Mouse (Mus musculus): Measurements from ENCODE around the gene Gm4922. TPM values are rescaled to one million over a fixed set of nuclear protein-coding genes. Genes with fewer than 3 reads are reported as not detected.

Gm4922 gene
- polyA plus RNA-seq (2014; fragmentation: Nextera tagmentation; extraction: Ambion mirVana): not detected in 2 replicates

DNA sequence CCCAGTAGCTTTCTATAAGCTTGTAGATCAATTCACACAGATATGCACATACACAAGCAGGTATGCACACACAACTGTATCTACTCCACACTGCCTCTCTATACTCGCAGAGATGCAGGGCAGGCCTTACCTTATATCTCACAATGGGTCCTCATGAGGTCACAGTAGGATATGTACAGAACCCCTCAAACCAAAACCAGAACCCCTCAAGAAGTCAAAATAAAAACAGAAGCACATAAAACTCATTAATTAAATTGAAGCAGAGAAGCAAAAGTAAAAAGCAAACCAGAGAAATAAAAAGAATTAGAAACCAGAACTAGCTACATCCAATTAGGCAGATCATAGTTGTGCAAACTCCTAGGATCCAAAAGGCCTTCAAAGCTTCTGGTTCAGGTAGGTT, at the start of gene Gm4922:
Gm4922 (minus strand) TSS at position 101 of the 400 bp plus-strand sequence.
- no peak for ATAC-seq (replicated peaks; ENCODE audit: insufficient number of reproducible peaks, low FRiP score, low TSS enrichment, low read depth)
- WGBS: 92% methylated on average over 1 of the region's 1 CpGs
- H3K27me3 ChIP-seq (ENCODE audit: control insufficient read depth, insufficient read depth, low read length): no peaks in the 10 kb centered on the region
- no peaks in the 10 kb centered on the region for H3K4me1 ChIP-seq (ENCODE audit: control insufficient read depth, insufficient read depth, low read length)
- H3K4me3 ChIP-seq (ENCODE audit: low read depth, low read length): no peak within 1 kb of the TSS
- no peaks in the 10 kb centered on the region for H3K9me3 ChIP-seq (replicated peaks; ENCODE audit: control insufficient read depth, low read length)
- DNase-seq (ENCODE audit: low spot score): no peak
- no peak within 1 kb of the TSS for H3K9ac ChIP-seq (replicated peaks; ENCODE audit: low read length)
- no peak within 1 kb of the TSS for H3K27ac ChIP-seq (replicated peaks; ENCODE audit: low read depth, low read length)
- no peak within 1 kb of the TSS for H3K4me2 ChIP-seq (ENCODE audit: low read depth, low read length)
- no peaks in the 10 kb centered on the region for H3K36me3 ChIP-seq (replicated peaks; ENCODE audit: control insufficient read depth, insufficient read depth, low read depth, low read length)

DNA sequence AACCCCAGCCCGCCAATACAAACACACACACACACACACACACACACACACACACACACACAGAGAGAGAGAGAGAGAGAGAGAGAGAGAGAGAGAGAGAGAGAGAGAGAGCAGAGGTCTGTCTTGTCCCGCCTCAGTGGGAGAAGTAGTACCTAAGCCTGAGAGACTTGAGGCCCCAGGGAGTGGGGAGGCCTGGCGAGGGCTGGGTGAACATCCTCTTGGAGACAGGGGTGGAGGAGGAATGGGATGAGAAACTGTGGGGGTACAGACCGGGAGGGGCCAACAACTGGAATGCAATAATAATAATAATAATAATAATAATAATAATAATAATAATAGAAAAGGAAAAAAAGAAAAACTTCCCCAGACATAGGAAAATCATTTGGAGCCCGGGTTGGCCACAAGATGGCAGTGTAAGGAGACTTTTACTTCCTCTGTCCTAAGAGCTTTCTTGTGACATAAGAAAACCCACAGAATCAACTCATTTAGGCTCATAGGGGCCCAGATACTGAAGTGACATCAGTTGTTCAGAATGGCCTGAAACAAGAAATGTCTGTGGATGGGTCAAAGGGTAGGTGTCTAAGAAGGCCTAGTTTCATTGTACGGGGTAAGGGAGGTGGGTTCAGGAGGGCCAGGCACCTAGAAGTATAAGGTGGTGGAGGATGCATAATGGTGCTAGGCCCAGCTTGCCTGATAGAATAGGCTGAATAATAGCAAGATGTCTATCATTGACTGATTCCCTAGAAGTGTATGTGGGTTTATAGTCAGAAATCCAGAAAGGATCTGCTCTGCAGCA, 49.3 kb upstream of the Gm4922 start:
- H3K36me3 ChIP-seq (replicated peaks; ENCODE audit: control insufficient read depth, insufficient read depth, low read depth, low read length): no peaks in the 10 kb centered on the region
- no peak for ATAC-seq (replicated peaks; ENCODE audit: insufficient number of reproducible peaks, low FRiP score, low TSS enrichment, low read depth)
- no peaks in the 10 kb centered on the region for H3K4me1 ChIP-seq (ENCODE audit: control insufficient read depth, insufficient read depth, low read length)
- H3K4me2 ChIP-seq (ENCODE audit: low read depth, low read length): no peak overlapping the region
- H3K4me3 ChIP-seq (ENCODE audit: low read depth, low read length): no peak overlapping the region
- no peaks in the 10 kb centered on the region for H3K27me3 ChIP-seq (ENCODE audit: control insufficient read depth, insufficient read depth, low read length)
- DNase-seq (ENCODE audit: low spot score): peak; percentile 59
- H3K9ac ChIP-seq (replicated peaks; ENCODE audit: low read length): no peak overlapping the region
- H3K9me3 ChIP-seq (replicated peaks; ENCODE audit: control insufficient read depth, low read length): no peaks in the 10 kb centered on the region
- WGBS: 47% methylated on average over 6 of the region's 6 CpGs
- H3K27ac ChIP-seq (replicated peaks; ENCODE audit: low read depth, low read length): no peak overlapping the region

GRCm38 (mm10) chr10:18834389-18834788, 47.8 kb upstream of the Gm4922 start:
- WGBS: 63% methylated on average over 2 of the region's 2 CpGs
- no peaks in the 10 kb centered on the region for H3K4me1 ChIP-seq (ENCODE audit: control insufficient read depth, insufficient read depth, low read length)
- ATAC-seq (replicated peaks; ENCODE audit: insufficient number of reproducible peaks, low FRiP score, low TSS enrichment, low read depth): no peak

DNA sequence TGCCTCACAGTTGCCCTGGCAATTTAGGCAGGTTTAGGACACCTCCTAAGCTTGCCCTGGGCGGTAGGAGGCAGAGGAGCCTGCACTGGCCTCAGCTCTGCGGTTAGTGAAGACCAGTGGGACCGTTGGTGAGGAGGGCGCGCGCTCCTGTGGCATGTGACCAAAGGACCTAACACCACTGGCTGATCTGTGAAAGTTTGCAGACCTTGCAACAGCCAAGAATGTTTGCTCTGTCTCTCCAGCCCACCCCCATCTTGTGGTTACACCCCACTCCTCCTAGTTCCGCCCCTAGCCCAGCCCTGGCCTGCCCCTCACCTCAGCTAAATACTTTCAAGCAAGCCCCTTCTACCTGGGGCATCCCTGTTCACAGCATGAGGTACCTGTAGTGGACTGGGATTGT, 45.2 kb upstream of the Gm4922 start:
- Histone ChIP-seq H3K4me2 (ENCODE audit: low read depth, low read length) (no peak overlapping the region), H3K27ac (replicated peaks; ENCODE audit: low read depth, low read length) (no peak overlapping the region), H3K9me3 (replicated peaks; ENCODE audit: control insufficient read depth, low read length) (no peaks in the 10 kb centered on the region), H3K9ac (replicated peaks; ENCODE audit: low read length) (no peak overlapping the region), H3K27me3 (ENCODE audit: control insufficient read depth, insufficient read depth, low read length) (no peaks in the 10 kb centered on the region), H3K36me3 (replicated peaks; ENCODE audit: control insufficient read depth, insufficient read depth, low read depth, low read length) (no peaks in the 10 kb centered on the region), H3K4me3 (ENCODE audit: low read depth, low read length) (no peak overlapping the region), H3K4me1 (ENCODE audit: control insufficient read depth, insufficient read depth, low read length) (no peaks in the 10 kb centered on the region)
- ATAC-seq (replicated peaks; ENCODE audit: insufficient number of reproducible peaks, low FRiP score, low TSS enrichment, low read depth) (no peak), DNase-seq (ENCODE audit: low spot score) (no peak)
- WGBS: 51% methylated on average over 7 of the region's 7 CpGs

More at GRCm38 (mm10) chr10:18834389-18834788, 47.8 kb upstream of the Gm4922 start:
- H3K9ac ChIP-seq (replicated peaks; ENCODE audit: low read length): no peak overlapping the region
- DNase-seq (ENCODE audit: low spot score): no peak
- no peaks in the 10 kb centered on the region for H3K9me3 ChIP-seq (replicated peaks; ENCODE audit: control insufficient read depth, low read length)
- no peak overlapping the region for H3K27ac ChIP-seq (replicated peaks; ENCODE audit: low read depth, low read length)
- H3K4me3 ChIP-seq (ENCODE audit: low read depth, low read length): no peak overlapping the region
- no peaks in the 10 kb centered on the region for H3K27me3 ChIP-seq (ENCODE audit: control insufficient read depth, insufficient read depth, low read length)
- no peaks in the 10 kb centered on the region for H3K36me3 ChIP-seq (replicated peaks; ENCODE audit: control insufficient read depth, insufficient read depth, low read depth, low read length)
- no peak overlapping the region for H3K4me2 ChIP-seq (ENCODE audit: low read depth, low read length)

DNA sequence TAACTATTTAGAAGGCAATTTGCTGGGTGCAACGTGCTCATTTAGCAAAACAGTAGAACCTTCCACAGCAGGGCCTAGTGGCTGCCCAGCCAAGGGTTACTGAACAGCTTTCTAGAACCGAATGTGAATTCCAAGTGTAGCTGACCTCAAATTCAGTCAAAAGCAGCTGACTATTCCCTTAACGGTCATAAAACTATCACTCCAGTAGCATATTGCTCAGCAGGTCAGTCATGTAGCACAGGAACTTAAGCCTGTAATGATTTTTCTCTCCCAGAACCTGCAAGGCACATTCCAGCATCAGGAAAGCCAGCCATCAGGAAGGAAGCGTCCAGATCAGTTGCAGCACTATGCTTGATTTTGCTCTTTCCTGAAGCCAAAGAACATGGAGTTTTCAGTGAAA, 43.8 kb upstream of the Gm4922 start:
- DNase-seq (ENCODE audit: low spot score) (no peak), ATAC-seq (replicated peaks; ENCODE audit: insufficient number of reproducible peaks, low FRiP score, low TSS enrichment, low read depth) (no peak)
- H3K4me2 ChIP-seq (ENCODE audit: low read depth, low read length): no peak overlapping the region
- H3K9me3 ChIP-seq (replicated peaks; ENCODE audit: control insufficient read depth, low read length): no peaks in the 10 kb centered on the region
- no peak overlapping the region for H3K27ac ChIP-seq (replicated peaks; ENCODE audit: low read depth, low read length)
- no peaks in the 10 kb centered on the region for H3K4me1 ChIP-seq (ENCODE audit: control insufficient read depth, insufficient read depth, low read length)
- 71% methylated on average over 4 of the region's 4 CpGs for WGBS
- no peaks in the 10 kb centered on the region for H3K36me3 ChIP-seq (replicated peaks; ENCODE audit: control insufficient read depth, insufficient read depth, low read depth, low read length)
- no peak overlapping the region for H3K4me3 ChIP-seq (ENCODE audit: low read depth, low read length)
- no peak overlapping the region for H3K9ac ChIP-seq (replicated peaks; ENCODE audit: low read length)
- H3K27me3 ChIP-seq (ENCODE audit: control insufficient read depth, insufficient read depth, low read length): no peaks in the 10 kb centered on the region

DNA sequence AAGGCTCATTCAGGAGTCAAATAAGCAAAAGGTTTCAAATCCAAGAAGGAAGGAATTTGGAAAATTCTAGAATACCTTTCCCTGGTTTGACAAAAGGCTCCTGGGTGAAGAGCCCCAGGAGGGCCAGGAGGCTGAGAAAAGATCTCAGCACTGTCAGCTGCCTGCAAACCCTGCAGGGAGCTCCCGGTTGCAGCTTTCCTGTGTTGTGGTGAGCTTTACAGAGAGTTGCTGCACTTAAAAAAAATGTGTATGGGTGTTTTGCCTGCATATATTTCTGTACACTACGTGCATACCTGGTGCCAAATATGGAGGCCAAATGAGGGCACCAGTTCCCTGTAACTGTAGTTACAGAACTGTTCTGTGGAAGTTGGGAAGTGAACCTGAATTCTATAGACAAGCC, 41.3 kb upstream of the Gm4922 start:
- no peak overlapping the region for H3K9ac ChIP-seq (replicated peaks; ENCODE audit: low read length)
- no peak overlapping the region for H3K4me3 ChIP-seq (ENCODE audit: low read depth, low read length)
- no peaks in the 10 kb centered on the region for H3K36me3 ChIP-seq (replicated peaks; ENCODE audit: control insufficient read depth, insufficient read depth, low read depth, low read length)
- no peaks in the 10 kb centered on the region for H3K4me1 ChIP-seq (ENCODE audit: control insufficient read depth, insufficient read depth, low read length)
- H3K4me2 ChIP-seq (ENCODE audit: low read depth, low read length): no peak overlapping the region
- DNase-seq (ENCODE audit: low spot score): no peak
- H3K9me3 ChIP-seq (replicated peaks; ENCODE audit: control insufficient read depth, low read length): no peaks in the 10 kb centered on the region
- 33% methylated on average over 2 of the region's 2 CpGs for WGBS
- H3K27me3 ChIP-seq (ENCODE audit: control insufficient read depth, insufficient read depth, low read length): no peaks in the 10 kb centered on the region
- ATAC-seq (replicated peaks; ENCODE audit: insufficient number of reproducible peaks, low FRiP score, low TSS enrichment, low read depth): no peak
- H3K27ac ChIP-seq (replicated peaks; ENCODE audit: low read depth, low read length): no peak overlapping the region

DNA sequence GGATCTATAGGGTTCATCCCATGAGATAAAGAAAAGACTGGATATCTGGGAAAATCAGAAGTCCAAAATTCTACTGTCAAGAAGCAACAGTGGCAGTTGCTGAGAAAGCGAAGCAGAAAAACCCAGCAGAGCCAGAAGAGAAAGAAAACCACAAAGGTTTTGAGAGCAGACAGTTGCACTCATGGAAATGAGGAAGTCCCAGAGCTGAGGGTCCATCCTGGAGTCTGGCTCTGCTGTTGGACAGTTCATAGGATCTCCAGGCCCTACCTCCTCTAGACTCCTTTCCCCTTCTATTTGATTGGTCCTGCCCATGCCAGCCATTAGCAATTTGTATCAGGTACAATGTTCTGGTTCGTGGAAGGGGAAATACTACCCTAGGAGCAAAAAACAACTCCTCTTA, 39.5 kb upstream of the Gm4922 start:
- Histone ChIP-seq H3K27me3 (ENCODE audit: control insufficient read depth, insufficient read depth, low read length) (no peaks in the 10 kb centered on the region), H3K4me2 (ENCODE audit: low read depth, low read length) (no peak overlapping the region), H3K36me3 (replicated peaks; ENCODE audit: control insufficient read depth, insufficient read depth, low read depth, low read length) (no peaks in the 10 kb centered on the region), H3K9me3 (replicated peaks; ENCODE audit: control insufficient read depth, low read length) (no peaks in the 10 kb centered on the region), H3K4me1 (ENCODE audit: control insufficient read depth, insufficient read depth, low read length) (no peaks in the 10 kb centered on the region), H3K27ac (replicated peaks; ENCODE audit: low read depth, low read length) (no peak overlapping the region), H3K4me3 (ENCODE audit: low read depth, low read length) (no peak overlapping the region), H3K9ac (replicated peaks; ENCODE audit: low read length) (no peak overlapping the region)
- WGBS: 62% methylated on average over 2 of the region's 2 CpGs
- no peak for DNase-seq (ENCODE audit: low spot score)
- ATAC-seq (replicated peaks; ENCODE audit: insufficient number of reproducible peaks, low FRiP score, low TSS enrichment, low read depth): no peak

- Histone ChIP-seq H3K9me3 (replicated peaks; ENCODE audit: control insufficient read depth, low read length) (no peaks in the 10 kb centered on the region), H3K9ac (replicated peaks; ENCODE audit: low read length) (no peak overlapping the region), H3K4me2 (ENCODE audit: low read depth, low read length) (no peak overlapping the region), H3K27ac (replicated peaks; ENCODE audit: low read depth, low read length) (no peak overlapping the region), H3K27me3 (ENCODE audit: control insufficient read depth, insufficient read depth, low read length) (no peaks in the 10 kb centered on the region), H3K4me3 (ENCODE audit: low read depth, low read length) (no peak overlapping the region), H3K36me3 (replicated peaks; ENCODE audit: control insufficient read depth, insufficient read depth, low read depth, low read length) (no peaks in the 10 kb centered on the region), H3K4me1 (ENCODE audit: control insufficient read depth, insufficient read depth, low read length) (no peaks in the 10 kb centered on the region)
- DNase-seq (ENCODE audit: low spot score): no peak
- ATAC-seq (replicated peaks; ENCODE audit: insufficient number of reproducible peaks, low FRiP score, low TSS enrichment, low read depth): no peak
Measured at GRCm38 (mm10) chr10:18825143-18825542, 38.5 kb upstream of the Gm4922 start.
